Mouse (Mus musculus): ENCODE data around the gene Irf4.

Gene Irf4

DNA sequence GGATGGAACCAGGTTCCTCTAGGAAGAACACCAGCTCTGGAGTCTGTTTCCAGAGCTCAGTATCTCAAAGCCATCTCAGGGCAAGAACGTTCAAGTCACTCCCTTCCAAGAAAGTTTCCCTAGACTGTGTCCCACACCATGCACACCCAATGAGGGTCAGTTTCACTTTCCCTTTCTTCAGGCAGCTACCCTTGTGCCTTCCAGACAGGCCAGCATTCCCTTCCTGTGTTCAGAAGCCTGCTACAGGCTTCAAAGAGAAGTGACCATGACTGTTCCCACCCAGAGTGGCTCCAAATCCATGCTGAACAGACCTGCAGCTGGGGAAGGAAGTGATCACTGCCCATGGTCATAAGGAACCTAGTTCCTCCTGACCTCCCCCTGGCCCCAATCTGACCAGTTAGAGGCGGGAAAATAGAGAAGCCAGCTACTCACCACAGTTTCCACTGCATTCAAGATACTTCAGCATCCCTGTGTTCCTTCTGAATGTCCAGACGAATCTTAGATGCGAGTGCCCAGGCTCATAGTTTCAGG, 10.7 kb upstream of the Irf4 start:
- no peak for DNase-seq (ENCODE audit: low read depth, low spot score)

DNA sequence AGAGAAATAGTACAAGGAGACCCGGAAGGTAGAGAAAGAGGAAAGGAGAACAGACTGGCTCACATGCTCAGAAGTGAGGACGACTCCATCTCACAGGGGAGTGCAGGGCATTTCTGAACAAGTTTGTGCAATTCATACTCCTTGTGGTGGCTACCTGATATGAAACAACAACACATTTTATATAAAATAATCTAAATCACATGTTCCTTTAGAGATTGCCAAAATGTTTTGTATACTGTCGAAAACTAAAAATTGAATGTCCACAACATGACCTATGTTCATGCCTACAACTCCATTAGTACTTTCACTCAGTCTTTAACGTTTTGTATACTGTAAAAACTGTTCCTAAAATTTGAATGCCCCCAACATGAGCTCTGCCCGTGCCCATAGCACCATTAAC, 7.9 kb upstream of the Irf4 start:
- no peak for DNase-seq (ENCODE audit: low read depth, low spot score)

DNA sequence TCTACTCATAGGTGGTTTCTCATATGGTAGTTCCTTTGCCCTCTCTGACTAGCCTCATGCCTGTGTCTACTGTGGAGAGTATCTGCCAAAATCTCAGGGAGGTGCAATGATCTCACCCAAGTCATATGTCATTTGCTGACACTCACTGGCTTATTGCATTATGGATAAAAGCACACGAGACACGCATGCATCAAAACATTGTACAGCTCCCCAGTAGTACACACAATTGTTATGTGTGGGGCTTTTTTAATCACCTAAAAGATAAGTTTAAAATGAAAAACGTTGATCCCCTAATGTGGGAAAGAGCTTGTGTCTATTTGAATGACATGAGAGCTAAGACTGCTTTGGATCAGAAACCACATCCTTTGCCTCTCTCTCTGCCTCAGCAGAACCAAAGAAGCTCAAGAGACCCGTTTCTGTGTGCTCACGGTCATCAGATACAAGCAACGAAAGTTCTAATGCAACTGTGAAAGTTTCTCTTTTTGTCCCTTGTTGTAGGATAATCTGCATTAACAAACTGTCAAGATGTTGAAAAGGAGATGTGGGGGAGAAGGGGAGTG, 6.5 kb upstream of the Irf4 start:
- DNase-seq (ENCODE audit: low read depth, low spot score) = no peak

DNA sequence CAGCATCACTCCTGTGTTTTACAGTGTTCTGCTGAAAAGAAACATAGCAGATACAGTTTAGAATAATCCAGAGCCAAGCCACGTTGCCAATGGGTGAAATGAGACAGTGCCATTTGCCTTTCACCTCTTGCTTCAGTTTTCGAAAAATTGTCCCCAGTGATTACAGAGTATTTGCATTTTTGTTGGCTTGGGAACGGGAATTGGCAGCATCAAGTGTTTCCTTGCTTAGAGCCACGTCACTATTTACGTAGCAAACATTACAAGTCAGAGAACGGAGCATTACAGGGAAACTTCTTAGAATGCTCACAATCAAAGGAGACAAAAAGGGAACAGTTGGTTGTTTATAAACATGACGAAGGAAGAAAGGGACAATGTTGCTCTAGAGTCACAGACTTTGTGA, 3.9 kb upstream of the Irf4 start:
- no peak for DNase-seq (ENCODE audit: low read depth, low spot score)

DNA sequence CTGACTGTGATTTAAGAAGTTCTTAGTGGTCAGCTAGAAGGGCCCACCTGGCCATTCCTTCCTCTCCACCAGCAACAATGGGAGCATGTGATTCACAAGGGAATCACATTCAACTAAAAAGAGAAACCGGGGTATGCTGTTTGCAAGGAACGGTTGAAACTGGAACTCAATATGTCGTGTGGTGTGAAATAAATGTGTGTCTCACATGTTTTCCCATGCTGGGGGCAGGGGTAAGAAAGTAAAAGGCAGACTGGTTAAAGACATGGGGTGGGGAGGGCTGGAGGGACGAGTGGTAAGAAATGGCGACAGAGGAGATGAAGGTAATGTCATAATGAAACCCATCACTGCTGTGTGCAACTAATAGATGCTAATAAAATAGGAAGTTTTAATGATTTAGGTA, 2.0 kb upstream of the Irf4 start:
- DNase-seq (ENCODE audit: low read depth, low spot score) = no peak

DNA sequence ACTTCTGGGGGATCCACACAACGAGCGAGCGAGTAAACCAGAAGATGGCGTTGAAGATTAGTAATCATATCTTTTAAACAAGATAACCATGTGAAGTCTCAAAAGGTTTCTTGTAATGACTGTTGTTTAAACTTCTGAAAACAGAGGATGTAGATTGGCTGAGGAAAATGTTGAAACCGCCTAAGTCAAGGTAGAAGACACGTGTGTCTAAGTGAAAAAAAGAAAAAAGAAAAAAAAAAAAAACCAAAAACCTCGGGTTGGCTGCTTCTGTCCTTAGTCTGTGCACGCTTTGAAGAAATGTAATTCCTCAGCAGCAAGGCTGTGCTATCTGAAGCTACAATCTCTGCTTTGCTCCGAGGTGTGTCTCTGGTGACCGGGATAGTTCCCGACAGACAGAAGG, 1.5 kb upstream of the Irf4 start:
- DNase-seq (ENCODE audit: low read depth, low spot score) = no peak

DNA sequence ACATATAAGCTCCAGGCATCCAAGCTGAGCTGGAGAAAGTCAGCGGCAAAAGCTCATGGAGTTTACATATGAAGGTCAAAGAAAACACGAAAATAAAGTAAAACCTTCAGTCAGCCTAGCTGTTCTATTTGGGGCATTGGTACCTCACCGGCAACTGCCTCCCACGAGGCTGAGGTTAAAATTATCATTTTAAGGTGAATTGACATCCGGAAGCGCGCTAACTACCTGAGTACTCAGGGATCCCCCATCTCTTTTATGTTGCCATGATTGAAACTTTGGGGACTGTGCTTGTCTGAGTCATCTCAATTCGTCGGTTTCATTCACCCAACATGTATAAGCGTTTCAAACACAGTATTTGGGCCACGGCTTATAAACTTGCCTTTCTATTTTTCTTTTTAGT, 705 bp upstream of the Irf4 start:
- no peak for DNase-seq (ENCODE audit: low read depth, low spot score)

DNA sequence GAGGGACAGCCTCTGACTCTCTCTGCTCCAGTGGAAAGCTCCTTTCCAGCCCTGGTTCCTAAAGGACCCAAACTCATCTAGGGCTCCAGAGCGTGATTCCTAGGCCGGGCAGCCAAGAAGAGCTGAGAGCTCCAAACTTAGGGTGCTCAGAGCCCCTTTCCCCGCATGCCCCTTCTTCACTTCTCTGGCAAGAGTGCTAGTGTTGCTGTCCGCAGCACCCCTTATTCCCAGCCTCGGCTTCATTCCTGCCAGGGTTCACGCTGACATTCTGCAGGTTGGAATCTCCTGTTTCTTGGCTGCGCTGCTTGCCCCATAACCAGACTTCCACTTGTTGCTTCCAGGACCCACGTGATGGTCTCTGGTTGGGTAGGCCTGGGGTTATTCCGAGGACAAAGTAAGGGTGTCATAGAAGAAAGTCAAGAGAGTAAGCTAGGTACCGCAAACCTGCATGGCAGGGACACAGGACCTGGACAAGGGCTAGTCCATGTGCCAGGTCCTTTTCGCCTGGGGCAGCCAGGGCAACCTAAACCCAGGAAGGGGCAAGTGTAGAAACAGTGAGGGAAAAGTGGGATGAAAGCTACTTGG, 623 bp downstream of the Irf4 start:
- no peak for DNase-seq (ENCODE audit: low read depth, low spot score)

DNA sequence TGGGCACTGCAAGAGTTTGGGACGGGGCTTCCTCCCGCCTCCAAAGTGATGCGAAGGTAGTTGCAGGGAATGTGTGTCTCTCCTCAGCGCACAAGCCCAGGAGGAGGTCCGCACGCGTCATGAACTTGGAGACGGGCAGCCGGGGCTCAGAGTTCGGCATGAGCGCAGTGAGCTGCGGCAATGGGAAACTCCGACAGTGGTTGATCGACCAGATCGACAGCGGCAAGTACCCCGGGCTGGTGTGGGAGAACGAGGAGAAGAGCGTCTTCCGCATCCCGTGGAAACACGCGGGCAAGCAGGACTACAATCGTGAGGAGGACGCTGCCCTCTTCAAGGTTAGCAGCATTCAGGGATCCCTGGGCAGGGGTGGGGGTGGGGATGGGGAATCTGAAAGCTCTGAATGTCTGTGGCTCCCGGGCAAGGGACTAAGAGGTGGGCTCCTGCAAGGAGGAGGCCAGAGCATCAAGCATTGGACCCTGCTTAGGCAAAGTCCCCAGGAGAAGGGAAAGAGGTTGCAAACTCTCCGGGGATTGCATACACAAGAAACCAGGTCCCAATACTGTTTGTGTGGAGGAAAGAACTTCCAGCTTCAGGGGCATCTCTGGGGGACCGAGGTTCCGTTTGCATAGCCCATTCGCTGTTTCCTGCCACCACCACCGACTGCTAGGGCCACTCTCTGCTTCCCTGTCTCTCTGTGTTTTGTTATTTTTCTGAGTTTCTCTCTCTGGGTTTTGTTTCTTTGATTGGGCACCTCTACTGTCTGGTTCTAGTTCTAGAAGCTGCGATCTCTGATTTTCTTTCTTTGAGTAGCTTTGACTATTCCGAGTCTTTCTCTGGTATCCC, 1.7 kb downstream of the Irf4 start:
- no peak for DNase-seq (ENCODE audit: low read depth, low spot score)

DNA sequence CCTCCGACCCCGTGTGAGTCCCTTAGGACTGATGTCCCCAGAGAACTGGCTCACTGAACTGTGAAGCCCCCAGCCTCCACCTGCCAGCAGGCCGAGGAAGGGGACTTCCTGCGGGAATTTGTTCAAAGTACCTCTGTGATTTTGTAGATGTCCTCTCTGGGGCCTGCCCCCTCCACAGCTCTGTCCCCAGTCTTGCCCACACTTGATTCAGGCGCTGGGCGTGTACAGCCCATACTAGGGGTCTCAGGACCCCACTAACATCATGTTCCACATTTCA, 2.2 kb downstream of the Irf4 start:
- DNase-seq (ENCODE audit: low read depth, low spot score) = no peak

DNA sequence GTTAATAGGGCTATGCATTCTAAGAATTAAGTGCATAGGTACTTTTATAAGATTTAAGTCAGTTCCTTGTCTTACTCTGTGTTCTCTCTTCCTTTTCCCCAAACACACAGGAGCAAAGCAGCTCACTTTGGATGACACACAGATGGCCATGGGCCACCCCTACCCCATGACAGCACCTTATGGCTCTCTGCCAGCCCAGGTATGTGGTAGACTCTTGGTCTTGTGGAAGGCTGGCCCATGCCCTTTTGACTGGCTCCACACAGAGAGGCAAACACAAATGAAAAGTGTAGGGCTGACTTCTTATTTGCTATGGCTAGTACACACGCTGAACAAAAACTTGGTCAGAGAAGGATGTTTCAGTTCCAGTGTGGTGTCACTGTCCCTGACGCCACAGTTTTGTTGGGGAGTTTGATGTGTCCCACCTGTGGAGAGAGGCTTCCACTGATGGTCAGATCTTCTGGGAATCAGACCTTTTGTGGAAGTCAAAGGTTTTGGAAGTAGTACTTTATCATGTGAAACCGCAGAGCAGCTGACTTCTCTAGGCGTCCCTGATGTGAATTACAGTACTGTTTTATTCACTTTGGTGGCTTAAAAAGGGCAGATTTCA, 3.7 kb downstream of the Irf4 start:
- DNase-seq (ENCODE audit: low read depth, low spot score) = no peak

DNA sequence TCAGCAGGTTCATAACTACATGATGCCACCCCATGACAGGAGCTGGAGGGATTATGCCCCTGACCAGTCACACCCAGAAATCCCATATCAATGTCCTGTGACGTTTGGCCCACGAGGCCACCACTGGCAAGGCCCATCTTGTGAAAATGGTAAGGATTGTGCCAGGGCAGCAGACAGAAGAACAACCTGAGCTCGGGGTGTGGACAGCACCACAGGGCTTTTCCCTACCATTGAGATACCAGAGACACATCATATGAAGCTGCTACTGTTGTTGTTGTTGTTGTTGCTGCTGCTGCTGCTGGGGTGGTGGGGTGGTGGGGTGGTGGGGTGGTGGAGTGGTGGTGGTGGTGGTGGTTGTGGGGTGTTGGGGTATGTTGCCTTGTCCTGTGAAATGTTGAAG, 4.4 kb downstream of the Irf4 start:
- no peak for DNase-seq (ENCODE audit: low read depth, low spot score)

DNA sequence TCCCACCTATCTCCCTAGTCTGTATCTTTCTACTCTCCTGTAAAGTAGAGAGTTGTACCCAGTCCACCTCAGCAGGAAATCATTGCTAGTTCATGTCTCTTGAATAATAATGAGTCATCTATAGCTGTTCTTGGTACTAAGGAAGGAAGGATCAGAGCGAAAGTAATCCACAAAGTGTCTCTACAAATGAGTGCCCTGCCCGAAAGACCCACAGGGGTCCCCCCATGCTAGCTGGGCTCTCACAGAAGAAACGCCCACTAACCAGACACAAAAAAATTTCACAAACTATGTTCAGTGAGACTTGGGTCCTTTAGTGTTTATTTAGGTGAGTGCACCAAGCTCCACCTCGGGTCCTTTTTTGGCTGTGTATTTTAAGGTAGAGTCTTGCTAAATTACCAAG, 5.0 kb downstream of the Irf4 start:
- DNase-seq (ENCODE audit: low read depth, low spot score) = no peak

DNA sequence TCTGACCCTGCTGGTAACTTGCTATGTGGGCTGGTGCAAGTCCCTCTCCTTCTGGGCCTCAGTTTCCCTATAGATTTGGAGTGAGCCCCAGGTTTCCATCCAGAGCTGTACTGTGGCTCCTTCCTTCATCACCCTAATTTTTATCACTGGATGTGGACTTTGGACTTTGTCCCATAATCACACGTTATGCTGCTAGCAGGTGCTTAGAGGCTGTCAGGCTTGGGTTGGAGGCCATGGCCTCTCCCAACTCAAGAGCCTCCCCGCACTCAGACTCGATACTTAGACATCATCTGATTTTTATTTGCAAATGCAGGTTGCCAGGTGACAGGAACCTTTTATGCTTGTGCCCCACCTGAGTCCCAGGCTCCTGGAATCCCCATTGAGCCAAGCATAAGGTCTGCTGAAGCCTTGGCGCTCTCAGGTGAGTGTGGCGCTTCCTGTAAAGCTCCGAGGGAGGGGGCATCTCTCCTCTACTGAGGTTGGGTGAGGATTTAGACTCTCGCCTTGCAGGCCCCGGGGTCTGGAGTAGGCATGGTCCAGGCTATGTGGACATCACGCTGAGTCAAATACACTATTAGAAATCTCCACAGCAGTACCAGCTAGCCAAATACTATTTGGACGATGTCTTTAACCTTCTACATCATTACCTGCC, 5.9 kb downstream of the Irf4 start:
- DNase-seq (ENCODE audit: low read depth, low spot score) = no peak

DNA sequence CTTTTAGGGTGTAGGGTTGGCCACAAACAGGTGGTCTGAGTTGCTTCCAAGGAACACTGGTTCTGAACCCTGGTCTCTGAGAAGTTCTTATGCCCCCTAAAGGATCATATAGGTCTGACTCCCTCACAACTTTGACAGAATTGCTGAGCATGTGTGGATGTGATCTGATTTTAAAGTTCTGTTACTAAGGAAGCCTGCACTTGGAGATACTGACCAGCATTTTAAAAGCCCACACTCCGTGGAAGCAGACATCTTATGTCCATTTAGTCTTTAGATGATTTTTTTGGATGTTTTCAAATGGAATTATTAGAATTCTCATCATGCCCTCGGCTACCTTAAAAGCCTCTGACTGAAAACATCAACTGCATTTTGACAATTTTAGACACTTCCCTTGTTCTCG, 6.6 kb downstream of the Irf4 start:
- no peak for DNase-seq (ENCODE audit: low read depth, low spot score)

DNA sequence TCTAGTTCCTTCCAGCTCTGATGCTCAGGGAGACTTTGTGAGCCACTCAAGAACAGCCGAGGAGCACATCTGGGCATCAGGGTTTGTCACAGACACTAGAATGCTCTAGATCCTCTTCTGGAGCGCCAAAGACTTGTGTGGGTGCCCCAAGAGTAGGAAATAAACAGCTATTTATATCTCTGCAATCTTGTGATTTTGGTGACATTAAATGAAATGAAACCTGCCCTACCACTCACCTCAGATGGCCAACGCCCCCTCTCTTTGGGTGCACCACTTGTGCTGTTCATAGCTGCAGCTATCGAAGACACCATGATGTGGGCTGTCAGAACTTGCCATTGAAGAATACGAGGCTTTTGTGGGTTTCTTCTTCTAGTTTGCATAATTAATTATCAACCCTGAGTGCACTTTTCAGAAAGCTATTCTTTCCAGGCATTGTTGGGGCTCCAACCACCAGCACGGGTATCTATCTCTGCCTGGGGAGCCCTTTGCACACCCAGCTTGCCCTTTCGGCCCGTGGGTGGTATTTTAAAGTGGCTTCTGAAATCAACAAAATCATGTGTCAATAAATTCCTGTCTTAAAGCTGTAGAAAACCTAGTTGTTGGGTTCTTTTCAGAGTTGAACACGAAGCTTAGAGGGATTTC, 7.1 kb downstream of the Irf4 start:
- no peak for DNase-seq (ENCODE audit: low read depth, low spot score)

DNA sequence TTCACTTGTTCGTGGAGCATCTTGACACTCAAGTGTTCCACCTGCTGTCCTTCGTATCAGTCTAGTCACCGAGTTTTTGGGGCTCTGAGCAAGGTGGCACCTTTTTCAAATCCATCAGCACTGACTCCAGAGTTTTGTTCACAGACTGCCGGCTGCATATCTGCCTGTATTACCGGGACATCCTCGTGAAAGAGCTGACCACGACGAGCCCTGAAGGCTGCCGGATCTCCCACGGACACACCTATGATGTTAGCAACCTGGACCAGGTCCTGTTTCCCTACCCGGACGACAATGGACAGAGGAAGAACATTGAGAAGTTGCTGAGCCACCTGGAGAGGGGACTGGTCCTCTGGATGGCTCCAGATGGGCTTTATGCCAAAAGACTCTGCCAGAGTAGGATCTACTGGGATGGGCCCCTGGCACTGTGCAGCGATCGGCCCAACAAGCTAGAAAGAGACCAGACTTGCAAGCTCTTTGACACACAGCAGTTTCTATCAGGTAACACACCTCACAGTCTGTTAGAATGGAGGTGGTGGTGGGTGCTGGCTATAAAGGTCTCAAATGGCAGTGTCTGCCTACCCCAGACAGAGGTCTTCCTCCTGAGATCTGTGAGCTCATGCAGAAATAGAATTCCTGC, 8.4 kb downstream of the Irf4 start:
- DNase-seq (ENCODE audit: low read depth, low spot score) = no peak

DNA sequence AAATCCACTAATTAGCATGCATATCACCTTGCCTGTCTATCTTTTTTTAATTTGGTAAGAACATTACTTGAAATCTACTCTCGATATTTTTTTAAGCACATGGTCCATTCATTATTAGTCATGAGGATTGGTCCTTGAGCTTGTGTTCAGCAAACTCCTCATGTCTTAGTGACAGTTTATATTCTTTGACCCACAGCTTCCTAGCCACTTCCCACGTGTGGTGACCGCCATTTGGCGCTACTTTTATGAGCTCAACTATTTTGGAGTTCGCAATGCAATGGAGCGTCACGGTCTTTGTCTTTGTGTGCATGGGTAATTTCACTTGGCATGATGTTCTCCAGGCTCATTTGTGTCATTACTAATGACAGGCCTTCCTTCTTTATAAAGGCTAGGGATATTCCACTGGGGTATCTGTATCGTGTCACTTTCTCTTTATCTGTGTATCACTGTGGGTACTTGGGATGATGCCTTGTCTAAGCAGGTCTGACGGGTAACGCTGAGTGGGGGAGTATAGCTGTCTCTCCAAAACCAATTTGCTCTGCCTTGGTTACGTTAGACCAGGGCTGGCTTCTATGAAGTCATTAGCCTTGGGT, 9.9 kb downstream of the Irf4 start:
- no peak for DNase-seq (ENCODE audit: low read depth, low spot score)

DNA sequence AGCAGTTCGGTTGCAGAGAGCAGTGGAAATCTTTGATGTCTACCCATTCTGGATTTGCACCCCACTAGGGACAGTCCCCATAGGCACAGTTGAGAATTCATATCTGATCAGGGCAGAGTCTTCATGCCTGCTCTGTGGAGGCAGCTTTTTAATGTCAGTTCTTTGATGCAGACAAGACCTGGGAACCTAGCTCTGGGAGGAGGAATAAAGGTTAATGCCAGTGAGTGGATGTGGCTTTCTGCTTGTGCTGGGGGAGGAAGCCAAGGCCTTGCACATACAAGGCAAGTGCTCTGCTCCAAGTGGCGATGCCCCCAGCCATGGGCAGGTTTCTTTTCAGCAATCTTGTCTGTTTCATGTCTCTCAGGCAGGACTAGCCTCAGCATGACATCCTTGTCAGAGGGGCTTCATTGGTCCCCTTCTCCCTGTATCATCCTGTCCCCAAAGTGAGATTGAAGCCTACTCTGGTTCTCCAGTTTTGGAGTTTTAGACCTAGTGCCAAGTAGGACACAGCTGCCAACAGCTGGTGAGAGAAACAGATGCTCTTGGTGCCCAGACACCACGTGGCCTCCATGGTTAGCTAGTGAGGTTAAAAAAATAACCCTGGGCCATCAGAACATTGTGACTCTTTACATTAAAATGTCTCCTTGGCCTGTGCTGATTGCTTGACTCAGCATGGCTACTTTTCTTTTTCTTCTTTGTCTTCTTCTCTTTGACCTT, 11.5 kb downstream of the Irf4 start:
- DNase-seq (ENCODE audit: low read depth, low spot score) = no peak

DNA sequence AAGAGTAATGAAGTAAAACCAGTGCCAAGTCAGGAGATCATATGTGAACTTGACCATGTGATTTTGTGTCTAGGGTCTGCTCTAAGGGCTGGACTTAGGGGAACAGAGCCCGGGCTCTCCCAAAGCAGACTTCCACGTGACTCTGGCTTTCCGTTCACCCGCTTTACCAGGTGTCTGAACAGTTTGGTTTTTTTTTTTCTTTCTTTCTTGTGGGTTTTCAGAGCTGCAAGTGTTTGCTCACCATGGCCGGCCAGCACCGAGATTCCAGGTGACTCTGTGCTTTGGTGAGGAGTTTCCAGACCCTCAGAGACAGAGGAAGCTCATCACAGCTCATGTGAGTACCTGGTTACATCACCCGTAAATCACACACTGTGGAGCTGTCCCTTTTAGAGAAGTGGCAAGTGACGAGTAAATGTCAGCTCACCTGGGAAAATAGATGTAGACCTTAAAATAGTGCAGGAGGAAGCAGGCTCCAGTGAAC, 12.2 kb downstream of the Irf4 start:
- no peak for DNase-seq (ENCODE audit: low read depth, low spot score)

Data from brain, embryonic 18.5 days (tissue).